Comparison of ENCODE assay signal across 29 mouse cellular contexts in genomic region chr7:25652244-25652759, GRCm38 (mm10). TPM values are rescaled to one million over a fixed set of nuclear protein-coding genes. Genes with fewer than 3 reads are reported as not detected.
DNase-seq lines count a peak whose midpoint lies in the region; ATAC-seq and TF ChIP-seq lines count a peak whose summit lies in the region.
"Had no signal": no experiment of that assay in that cellular context is flagged by ENCODE, and none has a peak within 500 bp of the region (broad histone marks: within the 10 kb centered on the region; RNA-seq: fewer than 3 reads in every experiment).

No protein-coding gene starts in this region.

- no peaks in the 10 kb centered on the region for H3K79me2 ChIP-seq in MEL (ENCODE audit: control insufficient read depth, insufficient read depth, low read length, poor library complexity)

- peaks cover under 1% of the 10 kb centered on the region; the same call in 1 of the 2 replicates for H3K4me1 ChIP-seq in midbrain, embryonic 11.5 days (ENCODE audit: control insufficient read depth, insufficient read depth, low read length)
- peaks cover 13% of the 10 kb centered on the region for H3K4me1 ChIP-seq in midbrain, embryonic 10.5 days
- no peaks in the 10 kb centered on the region for H3K4me1 ChIP-seq in MEL (ENCODE audit: control insufficient read depth in 1 of 2, insufficient read depth in 2 of 2, low read length in 2 of 2)

- H3K9me3 ChIP-seq in midbrain, embryonic 11.5 days (ENCODE audit: control insufficient read depth, low read length) = no peaks in the 10 kb centered on the region
- H3K9me3 ChIP-seq in midbrain, embryonic 10.5 days (replicated peaks) = no peaks in the 10 kb centered on the region
- H3K9me3 ChIP-seq in MEL (replicated peaks; ENCODE audit: insufficient read depth, low read length) = no peaks in the 10 kb centered on the region
- H3K9me3 ChIP-seq: embryonic facial prominence, embryonic 12.5 days; forebrain, embryonic 15.5 days; heart, embryonic 12.5 days; hindbrain, embryonic 13.5 days; limb, embryonic 13.5 days; midbrain, embryonic 12.5 days; neural tube, embryonic 13.5 days had no signal

- no peak overlapping the region for H3K4me2 ChIP-seq in midbrain, embryonic 11.5 days
- H3K4me2 ChIP-seq: embryonic facial prominence, embryonic 12.5 days; forebrain, embryonic 15.5 days; heart, embryonic 12.5 days; hindbrain, embryonic 13.5 days; limb, embryonic 13.5 days; midbrain, embryonic 12.5 days; neural tube, embryonic 13.5 days had no signal

- TF ChIP-seq RAD21 in MEL (IDR thresholded peaks at IDR 0.05; ENCODE audit: low read depth, low read length) = no peak

- no peak for ATAC-seq in midbrain, embryonic 11.5 days (ENCODE audit: low FRiP score)
- ATAC-seq in granulocyte monocyte progenitor cell, adult 5-6 weeks (replicated peaks; ENCODE audit: poor library complexity, severe bottlenecking) = 0 out of 2 replicates have a peak, but pooled peaks have one; percentile 14
- peak; percentile 36; the same call in 1 of the 2 replicates for ATAC-seq in monocyte, adult 5-6 weeks (replicated peaks; ENCODE audit: insufficient number of reproducible peaks, low FRiP score, low TSS enrichment, poor library complexity, severe bottlenecking)
- ATAC-seq: forebrain, embryonic 15.5 days; intestine, postnatal 0 days; lung, postnatal 0 days; Patski had no signal

- H3K9ac ChIP-seq in midbrain, embryonic 11.5 days (ENCODE audit: low read length) = no peak overlapping the region
- H3K9ac ChIP-seq in MEL (ENCODE audit: control insufficient read depth, low read depth, low read length, poor library complexity, severe bottlenecking) = peak overlapping the region; percentile 49
- H3K9ac ChIP-seq: embryonic facial prominence, embryonic 12.5 days; forebrain, embryonic 15.5 days; heart, embryonic 12.5 days; hindbrain, embryonic 13.5 days; limb, embryonic 13.5 days; liver, embryonic 14.5 days; midbrain, embryonic 12.5 days; neural tube, embryonic 13.5 days had no signal

- no peak overlapping the region for H3K27ac ChIP-seq in midbrain, embryonic 11.5 days (ENCODE audit: low read depth, low read length)
- no peak overlapping the region for H3K27ac ChIP-seq in midbrain, embryonic 10.5 days (replicated peaks)
- no peak overlapping the region for H3K27ac ChIP-seq in MEL (ENCODE audit: control insufficient read depth, low read depth, low read length)
- H3K27ac ChIP-seq: embryonic facial prominence, embryonic 12.5 days; forebrain, embryonic 15.5 days; heart, adult 2 months; hindbrain, embryonic 13.5 days; limb, embryonic 13.5 days; liver, embryonic 14.5 days; midbrain, embryonic 12.5 days; neural tube, embryonic 13.5 days had no signal

- H3K36me3 ChIP-seq in midbrain, embryonic 11.5 days (ENCODE audit: control insufficient read depth, insufficient read depth, low read length) = no peaks in the 10 kb centered on the region
- no peaks in the 10 kb centered on the region for H3K36me3 ChIP-seq in midbrain, embryonic 10.5 days
- no peaks in the 10 kb centered on the region for H3K36me3 ChIP-seq in MEL (ENCODE audit: control insufficient read depth in 1 of 2, insufficient read depth in 2 of 2, low read length in 2 of 2)
- H3K36me3 ChIP-seq: embryonic facial prominence, embryonic 12.5 days; forebrain, embryonic 15.5 days; heart, embryonic 12.5 days; limb, embryonic 13.5 days; midbrain, embryonic 12.5 days had no signal

- no peaks in the 10 kb centered on the region for H3K27me3 ChIP-seq in midbrain, embryonic 11.5 days (ENCODE audit: control insufficient read depth, insufficient read depth, low read length)
- no peaks in the 10 kb centered on the region for H3K27me3 ChIP-seq in midbrain, embryonic 10.5 days (ENCODE audit: low read depth, poor library complexity, severe bottlenecking)
- no peaks in the 10 kb centered on the region for H3K27me3 ChIP-seq in MEL (ENCODE audit: control insufficient read depth in 1 of 2, insufficient read depth in 2 of 2, low read length in 2 of 2)
- H3K27me3 ChIP-seq: CH12.LX; embryonic facial prominence, embryonic 12.5 days; forebrain, embryonic 15.5 days; heart, embryonic 12.5 days; hindbrain, embryonic 13.5 days; limb, embryonic 13.5 days; midbrain, embryonic 12.5 days; neural tube, embryonic 13.5 days; Patski had no signal

- TF ChIP-seq CTCF in MEL (IDR thresholded peaks at IDR 0.05 in 2 of 3, conservative IDR thresholded peaks at IDR 0.05 in 1 of 3; ENCODE audit: control insufficient read depth in 1 of 3, insufficient read depth in 1 of 3, low read depth in 2 of 3, low read length in 3 of 3, poor library complexity in 1 of 3, severe bottlenecking in 1 of 3) = no peak

- peak in 1 of 2 experiments; percentile 19; a peak in 1 of 4 replicates for TF ChIP-seq EP300 in MEL (IDR thresholded peaks at IDR 0.05; ENCODE audit: low read depth in 1 of 2, low read length in 2 of 2)

- H3K4me3 ChIP-seq in midbrain, embryonic 11.5 days (ENCODE audit: low read depth, low read length) = no peak overlapping the region
- no peak overlapping the region for H3K4me3 ChIP-seq in midbrain, embryonic 10.5 days
- H3K4me3 ChIP-seq in MEL (ENCODE audit: control insufficient read depth in 1 of 2, insufficient read depth in 1 of 2, low read depth in 2 of 2, low read length in 2 of 2) = peak overlapping the region; percentile 24 to 46
- H3K4me3 ChIP-seq: embryonic facial prominence, embryonic 12.5 days; forebrain, embryonic 15.5 days; heart, adult 2 months; heart, embryonic 12.5 days; hindbrain, embryonic 13.5 days; limb, embryonic 13.5 days; midbrain, embryonic 12.5 days; neural tube, embryonic 13.5 days had no signal

- 92% methylated on average over 12 of the region's 12 CpGs for WGBS in midbrain, embryonic 11.5 days
- WGBS in midbrain, embryonic 10.5 days = 94% methylated on average over 12 of the region's 12 CpGs

- TF ChIP-seq POLR2A in MEL (IDR thresholded peaks at IDR 0.05; ENCODE audit: control insufficient read depth in 1 of 2, insufficient read depth in 1 of 2, low read depth in 1 of 2, low read length in 2 of 2, poor library complexity in 1 of 2) = no peak

- DNase-seq in midbrain, embryonic 11.5 days (ENCODE audit: low spot score, missing footprints) = peak; percentile 35
- DNase-seq in midbrain, embryonic 10.5 days (ENCODE audit: low spot score) = no peak
- peak; percentile 63 for DNase-seq in MEL (ENCODE audit: low read depth, low spot score)
- DNase-seq in left cerebral cortex, adult 11 months (ENCODE audit: low spot score) = no peak
- DNase-seq in adrenal gland, postnatal 14 days = no peak
- DNase-seq: adrenal gland, postnatal 10 days; cerebellum, adult 2 months; cerebellum, postnatal 25 days; gastrocnemius, postnatal 36 days; heart, adult 2 months; heart, postnatal 4 days; kidney, postnatal 25 days; thymus, adult 2 months; thymus, postnatal 36 days had no signal

RNA-seq across cellular contexts. Expression of gene Bckdha, which starts 6.5 kb away (rescaled TPM):
- polyA plus RNA-seq in midbrain, embryonic 11.5 days (2014; fragmentation: Nextera tagmentation; extraction: Ambion mirVana) = 30.0 and 35.4 TPM in 2 replicates
- polyA plus RNA-seq in midbrain, embryonic 10.5 days (2016; fragmentation: Nextera tagmentation; extraction: Ambion mirVana) = 45.2 and 48.2 TPM in 2 replicates
- 21.4 and 27.0 TPM in 2 replicates for total RNA-seq in MEL (2012; rRNA removed)
- 10 to 100 TPM in 1 of 2 experiments, not detected in 1; 33.1 TPM for polyA plus RNA-seq in MEL (2012; ENCODE audit: insufficient read depth in 1 of 2, insufficient read length in 2 of 2, low read depth in 1 of 2, low replicate concordance in 2 of 2, missing spikeins in 1 of 2)
- total RNA-seq in granulocyte monocyte progenitor cell, adult 5-6 weeks (2014; fragmentation: Nextera tagmentation) = 42.3 and 76.3 TPM in 2 replicates
- 59.8 and 64.6 TPM in 2 replicates for total RNA-seq in granulocyte monocyte progenitor cell, adult 5-6 weeks (2017)
- 21.4 to 28.0 TPM (median 26.7 TPM) in 3 replicates for total RNA-seq in monocyte, adult 5-6 weeks (2017)
- total RNA-seq in adrenal gland, postnatal 14 days (2021) = 255 and 258 TPM in 2 replicates

RNA-seq across cellular contexts. Expression of gene Exosc5, which starts 6.7 kb away (rescaled TPM):
- 40.2 and 46.4 TPM in 2 replicates for polyA plus RNA-seq in midbrain, embryonic 11.5 days (2014; fragmentation: Nextera tagmentation; extraction: Ambion mirVana)
- polyA plus RNA-seq in midbrain, embryonic 10.5 days (2016; fragmentation: Nextera tagmentation; extraction: Ambion mirVana) = 65.0 and 81.4 TPM in 2 replicates
- 106 and 109 TPM in 2 replicates for total RNA-seq in MEL (2012; rRNA removed)
- 100 to 1,000 TPM in 1 of 2 experiments, not detected in 1; 134 TPM for polyA plus RNA-seq in MEL (2012; ENCODE audit: insufficient read depth in 1 of 2, insufficient read length in 2 of 2, low read depth in 1 of 2, low replicate concordance in 2 of 2, missing spikeins in 1 of 2)
- 84.1 and 154 TPM in 2 replicates for total RNA-seq in granulocyte monocyte progenitor cell, adult 5-6 weeks (2014; fragmentation: Nextera tagmentation)
- 73.1 and 81.3 TPM in 2 replicates for total RNA-seq in granulocyte monocyte progenitor cell, adult 5-6 weeks (2017)
- 20.9 to 26.6 TPM (median 23.0 TPM) in 3 replicates for total RNA-seq in monocyte, adult 5-6 weeks (2017)
- total RNA-seq in adrenal gland, postnatal 14 days (2021) = 43.3 and 53.2 TPM in 2 replicates

RNA-seq across cellular contexts. Expression of gene Tmem91, which starts 22.7 kb away (rescaled TPM):
- polyA plus RNA-seq in midbrain, embryonic 11.5 days (2014; fragmentation: Nextera tagmentation; extraction: Ambion mirVana) = 0.99 and 1.6 TPM in 2 replicates
- 2.7 and 3.2 TPM in 2 replicates for polyA plus RNA-seq in midbrain, embryonic 10.5 days (2016; fragmentation: Nextera tagmentation; extraction: Ambion mirVana)
- total RNA-seq in MEL (2012; rRNA removed) = 0.59 and 0.89 TPM in 2 replicates
- 1 to 10 TPM in 1 of 2 experiments, not detected in 1; 3.3 TPM for polyA plus RNA-seq in MEL (2012; ENCODE audit: insufficient read depth in 1 of 2, insufficient read length in 2 of 2, low read depth in 1 of 2, low replicate concordance in 2 of 2, missing spikeins in 1 of 2)
- 0.75 and 1.5 TPM in 2 replicates for total RNA-seq in granulocyte monocyte progenitor cell, adult 5-6 weeks (2014; fragmentation: Nextera tagmentation)
- total RNA-seq in granulocyte monocyte progenitor cell, adult 5-6 weeks (2017) = not detected in 2 replicates
- total RNA-seq in monocyte, adult 5-6 weeks (2017) = 0.29 to 1.2 TPM (median 0.96 TPM) in 3 replicates
- total RNA-seq in adrenal gland, postnatal 14 days (2021) = 0.78 and 0.86 TPM in 2 replicates
- total RNA-seq: gastrocnemius, adult 18-20 months; gastrocnemius, postnatal 36 days; heart, adult 2 months had no signal
- polyA plus RNA-seq: heart, adult 2 months had no signal

RNA-seq across cellular contexts. Expression of gene B3gnt8, which starts 25.8 kb away (rescaled TPM):
- polyA plus RNA-seq in midbrain, embryonic 11.5 days (2014; fragmentation: Nextera tagmentation; extraction: Ambion mirVana) = 0.36 and 0.65 TPM in 2 replicates
- 0.43 and 1.1 TPM in 2 replicates for polyA plus RNA-seq in midbrain, embryonic 10.5 days (2016; fragmentation: Nextera tagmentation; extraction: Ambion mirVana)
- total RNA-seq in MEL (2012; rRNA removed) = 0.46 TPM in 2 replicates
- 1 to 10 TPM in 1 of 2 experiments, not detected in 1; 1.6 TPM for polyA plus RNA-seq in MEL (2012; ENCODE audit: insufficient read depth in 1 of 2, insufficient read length in 2 of 2, low read depth in 1 of 2, low replicate concordance in 2 of 2, missing spikeins in 1 of 2)
- total RNA-seq in granulocyte monocyte progenitor cell, adult 5-6 weeks (2014; fragmentation: Nextera tagmentation) = 18.7 and 26.1 TPM in 2 replicates
- total RNA-seq in granulocyte monocyte progenitor cell, adult 5-6 weeks (2017) = 14.6 and 22.9 TPM in 2 replicates
- total RNA-seq in monocyte, adult 5-6 weeks (2017) = 3.4 to 9.2 TPM (median 5.4 TPM) in 3 replicates
- total RNA-seq in adrenal gland, postnatal 14 days (2021) = 3.6 and 6.2 TPM in 2 replicates

RNA-seq across cellular contexts. Expression of gene B9d2, which starts 28.3 kb away (rescaled TPM):
- polyA plus RNA-seq in midbrain, embryonic 11.5 days (2014; fragmentation: Nextera tagmentation; extraction: Ambion mirVana) = 30.7 and 31.1 TPM in 2 replicates
- polyA plus RNA-seq in midbrain, embryonic 10.5 days (2016; fragmentation: Nextera tagmentation; extraction: Ambion mirVana) = 38.9 TPM in 2 replicates
- total RNA-seq in MEL (2012; rRNA removed) = 70.4 TPM in 2 replicates
- 100 to 1,000 TPM in 1 of 2 experiments, not detected in 1; 108 TPM for polyA plus RNA-seq in MEL (2012; ENCODE audit: insufficient read depth in 1 of 2, insufficient read length in 2 of 2, low read depth in 1 of 2, low replicate concordance in 2 of 2, missing spikeins in 1 of 2)
- total RNA-seq in granulocyte monocyte progenitor cell, adult 5-6 weeks (2014; fragmentation: Nextera tagmentation) = 49.7 and 53.8 TPM in 2 replicates
- 31.0 and 49.9 TPM in 2 replicates for total RNA-seq in granulocyte monocyte progenitor cell, adult 5-6 weeks (2017)
- 29.3 to 50.4 TPM (median 44.2 TPM) in 3 replicates for total RNA-seq in monocyte, adult 5-6 weeks (2017)
- 17.8 TPM in 2 replicates for total RNA-seq in adrenal gland, postnatal 14 days (2021)

Comparison
In these comparisons a context has a peak if more than half of its experiments do, and no peak if none do; other contexts are left out.
1. DNase-seq: peak in midbrain, embryonic 11.5 days (single experiment) and MEL (single experiment); none in midbrain, embryonic 10.5 days (single experiment), left cerebral cortex, adult 11 months (single experiment) and adrenal gland, postnatal 14 days (single experiment).
2. H3K4me3 ChIP-seq: peak in MEL (2 of 2); none in midbrain, embryonic 11.5 days (single experiment) and midbrain, embryonic 10.5 days (single experiment).